Mouse (Mus musculus): ENCODE results near the gene Acsl6.
"Not testable (repeated sequence)": the region's sequence is repeated elsewhere in the genome, so short reads cannot be mapped to it uniquely, and the experiment has no call there.

Acsl6 gene

GRCm38 (mm10) chr11:54303728-54304470, at the start of gene Acsl6:
Gene Acsl6 (plus strand): TSS chr11:54303798.
- CTCF ChIA-PET: interaction anchor here (0.5 kb wide), 1 partner anchor 374 kb away, joined by 3 read pairs; no protein-coding TSS in a partner anchor

- CTCF ChIA-PET: interaction anchor here (0.6 to 0.7 kb wide), 2 partner anchors 16 to 107 kb away, joined by 3 read pairs; no protein-coding TSS in a partner anchor
These were observed 49.5 kb upstream of the Acsl6 start for GRCm38 (mm10) chr11:54254114-54254513.

GRCm38 (mm10) chr11:54256624-54257376, 46.8 kb upstream of the Acsl6 start:
- CTCF ChIA-PET: interaction anchor here (0.7 kb wide), 2 partner anchors 113 to 201 kb away, joined by 4 to 7 read pairs; no protein-coding TSS in a partner anchor

GRCm38 (mm10) chr11:54263405-54264031, 40.1 kb upstream of the Acsl6 start:
- CTCF ChIA-PET: no interaction called here

GRCm38 (mm10) chr11:54264542-54264941, 39.1 kb upstream of the Acsl6 start:
- CTCF ChIA-PET: interaction anchor here (0.6 kb wide), 2 partner anchors 18 to 38 kb away, joined by 3 read pairs; no protein-coding TSS in a partner anchor

- CTCF ChIA-PET: no interaction called here
These were observed 36.4 kb upstream of the Acsl6 start, which contains the start of gene Il3 for GRCm38 (mm10) chr11:54267177-54267576. Gene Il3 (minus strand): TSS chr11:54267277.

GRCm38 (mm10) chr11:54269191-54269896, 34.3 kb upstream of the Acsl6 start:
- CTCF ChIA-PET: interaction anchor here (0.7 kb wide), 1 partner anchor 366 kb away, joined by 3 read pairs; no protein-coding TSS in a partner anchor

GRCm38 (mm10) chr11:54271437-54271949, 32.1 kb upstream of the Acsl6 start:
- CTCF ChIA-PET: no interaction called here

GRCm38 (mm10) chr11:54287821-54288453, 15.7 kb upstream of the Acsl6 start:
- CTCF ChIA-PET: no interaction called here

GRCm38 (mm10) chr11:54292163-54292562, 11.4 kb upstream of the Acsl6 start:
- CTCF ChIA-PET: no interaction called here

GRCm38 (mm10) chr11:54293980-54294807, 9.4 kb upstream of the Acsl6 start:
- CTCF ChIA-PET: no interaction called here

GRCm38 (mm10) chr11:54295971-54296370, 7.6 kb upstream of the Acsl6 start:
- CTCF ChIA-PET: no interaction called here

GRCm38 (mm10) chr11:54296734-54297133, 6.9 kb upstream of the Acsl6 start:
- CTCF ChIA-PET: no interaction called here

GRCm38 (mm10) chr11:54297471-54297870, 6.1 kb upstream of the Acsl6 start:
- CTCF ChIA-PET: not testable (repeated sequence)

- CTCF ChIA-PET: no interaction called here
These were observed 4.8 kb upstream of the Acsl6 start for GRCm38 (mm10) chr11:54298777-54299176.

- CTCF ChIA-PET: no interaction called here
These were observed 1.6 kb upstream of the Acsl6 start for GRCm38 (mm10) chr11:54301994-54302393.

- CTCF ChIA-PET: no interaction called here
These were observed 992 bp upstream of the Acsl6 start for GRCm38 (mm10) chr11:54302606-54303005.

- CTCF ChIA-PET: no interaction called here
These were observed 396 bp upstream of the Acsl6 start for GRCm38 (mm10) chr11:54303076-54303727.

GRCm38 (mm10) chr11:54304471-54304873, 874 bp downstream of the Acsl6 start:
- CTCF ChIA-PET: interaction anchor here (0.5 to 0.6 kb wide), 2 partner anchors 374 to 810 kb away, joined by 3 read pairs; no protein-coding TSS in a partner anchor
